Mouse (Mus musculus) E14TG2a.4 (cell line): Measurements from ENCODE around the gene Pgap3.

Source experiments
- H3K27me3 ChIP-seq: 2 replicates; pipeline ENCODE4 v1.6.1; 2014; ENCODE audit warnings: low read length, control low read depth; ENCODE audit not compliant: insufficient read depth
- H3K36me3 ChIP-seq: 2 replicates; pipeline ENCODE4 v1.6.1; 2014; ENCODE audit warnings: low read length, control low read depth; ENCODE audit not compliant: insufficient read depth
- H3K4me1 ChIP-seq: replicated peaks from 2 replicates; pipeline ENCODE4 v1.6.1; 2014; ENCODE audit warnings: low read depth, low read length, control low read depth
- H3K4me3 ChIP-seq: replicated peaks from 2 replicates; pipeline ENCODE4 v1.5.1; 2014; ENCODE audit warnings: mild to moderate bottlenecking, low read length
- H3K9me3 ChIP-seq: 2 replicates; pipeline ENCODE4 v1.6.1; 2014; ENCODE audit warnings: low read length, control low read depth
- CTCF ChIP-seq: conservative IDR thresholded peaks from 2 replicates; pipeline ENCODE4 v1.5.1; 2014; ENCODE audit warnings: low read length
- NANOG ChIP-seq: IDR thresholded peaks from 2 replicates; pipeline ENCODE4 v1.6.1; 2014; ENCODE audit warnings: borderline replicate concordance, low read length, mixed read lengths
- POU5F1 ChIP-seq: IDR thresholded peaks from 2 replicates; pipeline ENCODE4 v1.6.1; 2014; ENCODE audit warnings: low read length, borderline replicate concordance

The Pgap3 gene

DNA sequence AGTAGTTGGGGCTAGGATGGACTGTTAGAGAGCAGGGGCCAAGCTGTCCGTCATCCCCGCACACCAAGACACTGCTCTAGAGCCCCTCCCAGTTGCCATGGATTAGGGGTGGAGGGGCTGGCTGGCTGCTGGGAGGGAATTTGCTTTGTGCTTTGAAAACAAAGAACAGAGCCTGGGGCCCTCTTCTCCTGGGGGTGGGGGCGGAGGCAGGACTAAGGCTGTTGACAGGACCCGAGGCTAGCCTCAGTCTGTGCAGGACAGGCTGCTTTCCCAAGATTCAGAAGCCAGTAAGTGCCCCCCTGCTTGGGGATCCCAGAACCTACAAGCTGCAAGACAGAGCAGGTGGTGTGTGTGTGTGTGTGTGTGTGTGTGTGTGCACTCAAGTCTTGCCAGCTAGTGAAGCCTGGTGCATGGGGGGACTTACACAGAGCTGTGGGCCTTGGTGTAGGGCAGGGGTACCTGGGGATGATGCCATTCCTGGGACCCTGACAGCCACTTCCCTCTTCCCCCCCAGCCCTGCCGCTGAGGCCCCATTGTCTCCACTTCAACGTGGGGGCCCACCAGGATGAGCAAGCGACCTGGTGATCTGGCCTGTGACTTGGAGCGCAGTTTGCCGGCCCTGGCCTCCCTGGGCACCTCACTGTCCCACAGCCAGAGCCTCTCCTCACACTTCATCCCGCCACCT, 28.6 kb downstream of the Pgap3 start:
- H3K36me3 ChIP-seq, result peaks cover 34% of the 10 kb centered on the region
- H3K9me3 ChIP-seq, result no peaks in the 10 kb centered on the region
- H3K4me3 ChIP-seq, result peak overlapping the region; percentile 67
- H3K4me1 ChIP-seq, result peaks cover 64% of the 10 kb centered on the region
- no peaks in the 10 kb centered on the region for H3K27me3 ChIP-seq
- TF ChIP-seq CTCF, result no peak
- TF ChIP-seq POU5F1, result no peak
- no peak for TF ChIP-seq NANOG

DNA sequence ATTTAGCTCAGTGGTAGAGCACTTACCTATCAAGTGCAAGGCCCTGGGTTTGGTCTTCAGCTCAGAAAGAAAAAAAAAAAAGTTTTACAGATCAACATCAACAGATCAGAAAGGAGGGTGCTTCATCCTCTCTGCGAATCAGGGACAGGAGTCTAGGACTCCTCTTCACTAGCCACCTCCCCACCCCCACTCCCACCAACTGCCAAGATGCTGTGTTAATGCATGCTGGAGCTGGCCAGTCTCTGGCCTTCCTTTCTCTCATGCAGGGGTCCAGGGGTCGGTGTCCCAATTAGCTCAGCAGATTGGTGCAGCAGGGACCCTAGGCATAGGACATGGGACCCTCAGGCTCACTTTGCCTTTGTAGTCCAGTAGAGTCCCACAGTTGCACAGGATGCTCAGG, 29.7 kb downstream of the Pgap3 start:
- H3K4me1 ChIP-seq, result peaks cover 62% of the 10 kb centered on the region
- TF ChIP-seq POU5F1, result no peak
- TF ChIP-seq NANOG, result no peak
- TF ChIP-seq CTCF, result no peak
- no peaks in the 10 kb centered on the region for H3K27me3 ChIP-seq
- peaks cover 23% of the 10 kb centered on the region for H3K36me3 ChIP-seq
- no peaks in the 10 kb centered on the region for H3K9me3 ChIP-seq
- peak overlapping the region; percentile 67; the same call in 1 of the 2 replicates for H3K4me3 ChIP-seq

DNA sequence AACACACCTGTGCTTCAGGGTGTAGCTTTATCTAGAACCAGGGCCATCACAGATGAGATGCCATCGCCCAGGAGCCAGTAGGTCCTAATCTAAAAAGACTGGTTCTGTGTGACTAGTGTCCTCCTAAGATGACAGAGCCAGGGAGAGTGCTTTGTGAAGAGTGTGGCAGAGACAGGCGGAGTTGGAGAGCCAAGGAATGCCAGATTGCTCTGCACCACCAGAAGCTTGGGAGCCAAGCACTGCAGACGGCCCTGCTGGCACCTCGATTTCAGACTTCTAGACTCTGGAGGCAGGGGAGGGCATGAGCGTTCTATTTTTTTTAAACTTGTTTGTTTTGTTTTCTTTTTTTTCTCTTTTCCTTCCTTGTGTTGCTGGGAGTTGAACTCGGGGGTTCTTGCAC, 31.0 kb downstream of the Pgap3 start:
- peaks cover 11% of the 10 kb centered on the region for H3K36me3 ChIP-seq
- no peaks in the 10 kb centered on the region for H3K9me3 ChIP-seq
- no peaks in the 10 kb centered on the region for H3K27me3 ChIP-seq
- H3K4me3 ChIP-seq, result no peak overlapping the region
- H3K4me1 ChIP-seq, result peaks cover 52% of the 10 kb centered on the region
- TF ChIP-seq POU5F1, result no peak
- no peak for TF ChIP-seq NANOG
- no peak for TF ChIP-seq CTCF

DNA sequence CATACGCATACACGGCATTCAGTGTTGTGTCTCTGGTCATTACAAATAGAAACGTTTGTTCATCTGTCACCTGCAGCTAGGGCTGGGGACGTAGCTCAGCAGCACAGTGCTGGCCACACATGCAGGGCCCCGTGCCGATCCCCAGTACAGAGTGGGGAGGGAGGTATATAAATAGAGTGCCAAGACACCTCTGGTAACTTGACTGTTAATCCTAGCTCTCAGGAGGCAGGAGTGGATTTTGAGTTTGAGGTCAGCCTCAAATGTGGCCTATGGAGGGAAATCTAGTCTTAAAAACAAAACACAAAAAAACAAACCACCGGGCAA, 32.5 kb downstream of the Pgap3 start:
- H3K4me1 ChIP-seq, result peaks cover 57% of the 10 kb centered on the region
- H3K9me3 ChIP-seq, result no peaks in the 10 kb centered on the region
- peaks cover 3% of the 10 kb centered on the region; the same call in 1 of the 2 replicates for H3K36me3 ChIP-seq
- TF ChIP-seq POU5F1, result no peak
- H3K27me3 ChIP-seq, result no peaks in the 10 kb centered on the region
- no peak overlapping the region for H3K4me3 ChIP-seq

DNA sequence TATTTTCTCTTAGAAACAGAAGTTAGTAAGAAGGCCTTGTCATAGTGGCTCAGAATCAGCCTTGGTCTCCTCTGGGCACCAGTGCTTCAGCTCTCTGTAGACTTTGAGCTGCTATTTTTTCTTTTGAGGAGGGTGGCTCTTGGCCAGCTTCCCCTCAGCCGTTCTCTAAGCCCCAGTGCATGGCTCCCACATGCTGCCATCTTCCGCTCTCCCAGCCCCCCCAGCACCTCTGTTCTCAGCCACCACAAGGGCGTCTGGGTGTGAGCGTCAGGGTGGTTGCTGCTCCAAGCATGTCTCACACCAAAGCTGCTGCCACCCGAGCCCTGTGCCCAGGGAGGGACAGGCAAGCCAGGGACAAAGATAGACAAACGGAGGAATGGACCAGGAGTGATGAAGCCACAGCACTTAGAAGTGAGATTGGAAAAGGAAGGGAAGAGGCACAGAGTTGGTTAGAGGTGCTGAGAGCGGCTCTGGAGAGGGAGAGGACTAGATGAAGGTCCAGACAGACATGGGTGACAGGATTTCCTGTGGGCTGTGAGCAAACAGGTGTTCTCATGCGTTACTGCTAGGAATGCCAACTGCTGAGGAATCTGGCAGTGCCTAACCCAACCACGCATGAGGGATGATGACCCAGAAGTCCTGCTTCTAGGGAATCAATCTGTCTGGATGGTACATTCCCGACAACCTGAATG, 33.0 kb downstream of the Pgap3 start:
- no peaks in the 10 kb centered on the region for H3K9me3 ChIP-seq
- H3K36me3 ChIP-seq, result no peaks in the 10 kb centered on the region; the same call in 1 of the 2 replicates
- TF ChIP-seq CTCF (no peak), NANOG (no peak), POU5F1 (no peak)
- H3K27me3 ChIP-seq, result no peaks in the 10 kb centered on the region
- no peak overlapping the region for H3K4me3 ChIP-seq
- H3K4me1 ChIP-seq, result peaks cover 56% of the 10 kb centered on the region

DNA sequence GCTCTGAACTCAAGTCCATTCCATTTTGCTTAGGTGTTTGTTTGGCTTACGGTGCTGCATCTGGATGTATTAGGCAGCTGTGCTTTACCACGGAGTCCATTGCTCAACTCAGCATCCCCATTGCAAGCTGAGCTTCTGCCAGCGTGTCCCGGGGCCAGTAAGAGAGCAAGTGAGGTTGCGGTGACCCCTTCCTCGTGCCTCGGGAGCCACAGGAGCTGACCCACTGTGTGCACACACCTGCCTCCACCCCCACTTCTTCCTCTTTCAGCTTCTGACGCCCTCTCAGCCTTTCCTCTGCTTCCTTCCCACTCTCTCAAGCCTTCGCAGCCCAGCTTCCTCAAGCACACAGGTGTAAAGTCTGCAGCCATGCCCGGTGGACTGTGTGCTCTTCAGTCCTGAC, 34.0 kb downstream of the Pgap3 start:
- Histone ChIP-seq H3K27me3 (no peaks in the 10 kb centered on the region), H3K36me3 (no peaks in the 10 kb centered on the region; the same call in 1 of the 2 replicates), H3K9me3 (no peaks in the 10 kb centered on the region), H3K4me3 (0 out of 2 replicates have a peak overlapping the region, but pooled peaks have one; percentile 13), H3K4me1 (peaks cover 56% of the 10 kb centered on the region)
- TF ChIP-seq POU5F1 (no peak), NANOG (no peak), CTCF (no peak)

DNA sequence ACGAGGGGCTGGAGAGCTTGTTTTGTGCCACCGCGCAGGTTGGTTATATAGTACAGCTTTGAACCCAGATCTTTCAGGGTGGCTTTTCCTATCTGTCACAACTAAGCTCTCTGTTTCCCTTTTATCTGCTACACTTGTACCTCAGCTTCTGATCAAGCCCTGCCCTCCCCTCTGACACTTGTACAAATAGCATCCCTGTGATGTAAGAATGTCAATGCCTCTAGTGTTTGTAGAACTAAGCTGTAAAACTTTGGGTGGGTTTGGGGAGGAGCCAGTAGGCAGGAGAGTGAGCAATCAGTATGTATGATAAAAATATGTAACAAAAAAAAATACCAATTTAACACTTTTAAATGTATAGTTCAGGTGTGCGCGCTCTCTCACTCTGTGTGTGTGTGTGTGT, 35.9 kb downstream of the Pgap3 start:
- Histone ChIP-seq H3K36me3 (peaks cover 8% of the 10 kb centered on the region; the same call in 1 of the 2 replicates), H3K4me3 (no peak overlapping the region), H3K4me1 (peaks cover 49% of the 10 kb centered on the region), H3K27me3 (no peaks in the 10 kb centered on the region), H3K9me3 (no peaks in the 10 kb centered on the region)
- TF ChIP-seq CTCF, result no peak
- no peak for TF ChIP-seq POU5F1
- TF ChIP-seq NANOG, result no peak

DNA sequence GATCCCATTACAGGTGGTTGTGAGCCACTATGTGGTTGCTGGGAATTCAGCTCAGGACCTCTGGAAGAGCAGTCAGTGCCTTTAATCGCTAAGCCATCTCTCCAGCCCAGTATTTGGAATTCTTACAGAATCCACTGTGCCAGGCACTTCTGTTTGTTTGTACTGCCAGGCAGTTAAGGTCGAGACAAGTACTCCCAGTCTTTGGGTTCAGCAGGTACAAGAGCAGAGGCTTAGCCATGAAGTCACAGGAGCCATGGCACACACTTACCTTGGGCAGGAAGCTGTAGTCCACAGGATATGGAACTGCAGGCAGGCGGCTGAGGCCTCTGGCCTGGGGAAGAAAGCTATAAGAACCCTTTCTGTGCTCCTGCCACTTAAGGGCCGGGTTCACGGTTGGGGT, 36.5 kb downstream of the Pgap3 start:
- TF ChIP-seq NANOG, result no peak
- TF ChIP-seq POU5F1, result no peak
- no peak for TF ChIP-seq CTCF
- Histone ChIP-seq H3K27me3 (no peaks in the 10 kb centered on the region), H3K36me3 (peaks cover 8% of the 10 kb centered on the region; the same call in 1 of the 2 replicates), H3K4me3 (no peak overlapping the region), H3K4me1 (peaks cover 49% of the 10 kb centered on the region), H3K9me3 (no peaks in the 10 kb centered on the region)
